Mouse (Mus musculus): Measurements from ENCODE around the gene Dmrta1. TPM values are rescaled to one million over a fixed set of nuclear protein-coding genes. Genes with fewer than 3 reads are reported as not detected.

Gene Dmrta1
- polyA plus RNA-seq (2015; fragmentation: Nextera tagmentation; extraction: Ambion mirVana), result 0.27 TPM in 1 of 2 replicates, not detected in the other

DNA sequence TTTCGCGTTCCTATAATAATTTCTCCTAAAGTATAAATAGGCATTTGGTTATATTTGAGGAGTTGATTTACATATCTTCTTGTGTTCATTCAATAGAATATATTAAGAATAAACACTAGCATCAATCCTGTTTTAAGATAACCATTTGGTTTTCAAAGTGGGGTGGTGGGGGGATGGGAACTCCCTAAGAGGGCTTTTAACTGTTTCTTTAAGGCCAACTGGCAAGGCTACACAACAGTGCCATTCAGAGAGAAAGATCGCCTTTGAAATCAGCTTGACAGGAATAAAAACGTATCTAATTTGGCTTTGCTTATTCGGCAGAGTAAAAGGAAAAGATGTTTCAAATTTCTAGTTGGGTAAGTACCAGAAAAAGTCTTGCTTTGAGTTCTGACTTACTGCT, at the start of gene Dmrta1:
Dmrta1 (plus strand) TSS at position 242 of the 400 bp plus-strand sequence.
- Histone ChIP-seq H3K36me3 (ENCODE audit: insufficient read depth, low read length) (no peaks in the 10 kb centered on the region), H3K4me2 (replicated peaks; ENCODE audit: low read depth, low read length) (no peak within 1 kb of the TSS), H3K4me3 (ENCODE audit: low read length) (no peak within 1 kb of the TSS), H3K27me3 (ENCODE audit: insufficient read depth, low read length) (no peaks in the 10 kb centered on the region), H3K27ac (ENCODE audit: low read length) (no peak within 1 kb of the TSS), H3K9me3 (ENCODE audit: low read length) (no peaks in the 10 kb centered on the region), H3K4me1 (ENCODE audit: insufficient read depth, low read length) (no peaks in the 10 kb centered on the region), H3K9ac (replicated peaks; ENCODE audit: low read length) (no peak within 1 kb of the TSS)
- 50% methylated on average over 5 of the region's 5 CpGs for WGBS
- no peak for ATAC-seq (ENCODE audit: low FRiP score, low TSS enrichment)

- Histone ChIP-seq H3K9ac (replicated peaks; ENCODE audit: low read length) (no peak overlapping the region), H3K4me3 (ENCODE audit: low read length) (no peak overlapping the region), H3K27ac (ENCODE audit: low read length) (no peak overlapping the region), H3K9me3 (ENCODE audit: low read length) (no peaks in the 10 kb centered on the region), H3K36me3 (ENCODE audit: insufficient read depth, low read length) (no peaks in the 10 kb centered on the region), H3K27me3 (ENCODE audit: insufficient read depth, low read length) (no peaks in the 10 kb centered on the region), H3K4me1 (ENCODE audit: insufficient read depth, low read length) (no peaks in the 10 kb centered on the region), H3K4me2 (replicated peaks; ENCODE audit: low read depth, low read length) (no peak overlapping the region)
- 73% methylated on average over 3 of the region's 3 CpGs for WGBS
- no peak for ATAC-seq (ENCODE audit: low FRiP score, low TSS enrichment)
Observed at GRCm38 (mm10) chr4:89630374-89631079, 48.7 kb upstream of the Dmrta1 start.

GRCm38 (mm10) chr4:89631560-89631959, 47.7 kb upstream of the Dmrta1 start:
- Histone ChIP-seq H3K4me3 (ENCODE audit: low read length) (no peak overlapping the region), H3K9me3 (ENCODE audit: low read length) (no peaks in the 10 kb centered on the region), H3K27ac (ENCODE audit: low read length) (no peak overlapping the region), H3K27me3 (ENCODE audit: insufficient read depth, low read length) (no peaks in the 10 kb centered on the region), H3K36me3 (ENCODE audit: insufficient read depth, low read length) (no peaks in the 10 kb centered on the region), H3K9ac (replicated peaks; ENCODE audit: low read length) (no peak overlapping the region), H3K4me1 (ENCODE audit: insufficient read depth, low read length) (no peaks in the 10 kb centered on the region), H3K4me2 (replicated peaks; ENCODE audit: low read depth, low read length) (no peak overlapping the region)
- ATAC-seq (ENCODE audit: low FRiP score, low TSS enrichment), result no peak
- WGBS, result 70% methylated on average over 6 of the region's 6 CpGs

GRCm38 (mm10) chr4:89638651-89639050, 40.6 kb upstream of the Dmrta1 start:
- Histone ChIP-seq H3K4me3 (ENCODE audit: low read length) (no peak overlapping the region), H3K4me1 (ENCODE audit: insufficient read depth, low read length) (no peaks in the 10 kb centered on the region), H3K4me2 (replicated peaks; ENCODE audit: low read depth, low read length) (no peak overlapping the region), H3K27ac (ENCODE audit: low read length) (no peak overlapping the region), H3K27me3 (ENCODE audit: insufficient read depth, low read length) (no peaks in the 10 kb centered on the region), H3K9ac (replicated peaks; ENCODE audit: low read length) (no peak overlapping the region), H3K9me3 (ENCODE audit: low read length) (no peaks in the 10 kb centered on the region), H3K36me3 (ENCODE audit: insufficient read depth, low read length) (no peaks in the 10 kb centered on the region)
- 54% methylated on average over 6 of the region's 6 CpGs for WGBS
- ATAC-seq (ENCODE audit: low FRiP score, low TSS enrichment), result no peak

DNA sequence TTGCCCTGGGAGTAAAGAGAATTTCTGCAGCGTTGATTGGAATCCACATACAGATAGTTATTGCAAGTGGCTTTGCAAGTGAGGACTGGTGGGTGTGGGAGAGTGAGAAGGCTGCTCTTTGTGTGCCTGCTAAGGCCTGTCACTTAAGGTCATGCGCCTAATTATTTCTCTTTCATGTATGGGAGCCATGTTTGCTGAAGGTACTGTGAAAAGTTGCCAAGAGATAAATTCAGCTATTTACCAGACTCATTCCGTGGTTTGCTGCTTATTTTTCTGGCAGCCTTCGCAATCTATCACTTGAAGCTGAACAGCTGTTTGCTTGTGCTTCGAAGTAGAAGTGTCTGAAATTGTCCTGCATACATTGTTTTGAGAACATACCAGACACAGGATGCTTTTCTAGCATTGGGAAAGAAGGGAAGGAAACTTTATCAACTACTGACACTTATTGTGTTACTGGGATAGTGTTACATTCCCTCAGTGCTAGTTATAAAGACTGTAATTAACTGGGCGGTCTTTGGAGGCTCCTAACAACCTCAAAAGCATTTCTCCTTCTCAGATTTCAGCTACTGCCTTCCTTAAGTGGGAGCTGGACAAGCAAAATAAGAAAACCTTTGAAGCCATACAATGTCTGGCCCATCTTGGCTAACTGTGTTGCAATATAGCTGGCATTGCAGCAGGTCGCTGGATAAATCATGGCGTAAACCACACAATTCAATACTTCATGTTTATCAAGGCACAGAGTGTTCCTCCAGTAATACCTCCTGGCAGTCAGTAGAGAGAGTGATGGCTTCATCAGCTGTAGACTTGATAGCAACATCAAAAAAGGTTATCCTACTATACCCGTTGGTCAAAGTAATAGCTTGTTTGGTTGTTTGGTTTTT, 34.8 kb upstream of the Dmrta1 start:
- H3K4me2 ChIP-seq (replicated peaks; ENCODE audit: low read depth, low read length), result no peak overlapping the region
- H3K4me1 ChIP-seq (ENCODE audit: insufficient read depth, low read length), result no peaks in the 10 kb centered on the region
- no peak overlapping the region for H3K9ac ChIP-seq (replicated peaks; ENCODE audit: low read length)
- WGBS, result 26% methylated on average over 9 of the region's 9 CpGs
- peak; percentile 89 for ATAC-seq (ENCODE audit: low FRiP score, low TSS enrichment)
- peak overlapping the region; percentile 13; the same call in 1 of the 2 replicates for H3K27ac ChIP-seq (ENCODE audit: low read length)
- H3K9me3 ChIP-seq (ENCODE audit: low read length), result no peaks in the 10 kb centered on the region
- H3K4me3 ChIP-seq (ENCODE audit: low read length), result no peak overlapping the region
- H3K27me3 ChIP-seq (ENCODE audit: insufficient read depth, low read length), result no peaks in the 10 kb centered on the region
- no peaks in the 10 kb centered on the region for H3K36me3 ChIP-seq (ENCODE audit: insufficient read depth, low read length)

DNA sequence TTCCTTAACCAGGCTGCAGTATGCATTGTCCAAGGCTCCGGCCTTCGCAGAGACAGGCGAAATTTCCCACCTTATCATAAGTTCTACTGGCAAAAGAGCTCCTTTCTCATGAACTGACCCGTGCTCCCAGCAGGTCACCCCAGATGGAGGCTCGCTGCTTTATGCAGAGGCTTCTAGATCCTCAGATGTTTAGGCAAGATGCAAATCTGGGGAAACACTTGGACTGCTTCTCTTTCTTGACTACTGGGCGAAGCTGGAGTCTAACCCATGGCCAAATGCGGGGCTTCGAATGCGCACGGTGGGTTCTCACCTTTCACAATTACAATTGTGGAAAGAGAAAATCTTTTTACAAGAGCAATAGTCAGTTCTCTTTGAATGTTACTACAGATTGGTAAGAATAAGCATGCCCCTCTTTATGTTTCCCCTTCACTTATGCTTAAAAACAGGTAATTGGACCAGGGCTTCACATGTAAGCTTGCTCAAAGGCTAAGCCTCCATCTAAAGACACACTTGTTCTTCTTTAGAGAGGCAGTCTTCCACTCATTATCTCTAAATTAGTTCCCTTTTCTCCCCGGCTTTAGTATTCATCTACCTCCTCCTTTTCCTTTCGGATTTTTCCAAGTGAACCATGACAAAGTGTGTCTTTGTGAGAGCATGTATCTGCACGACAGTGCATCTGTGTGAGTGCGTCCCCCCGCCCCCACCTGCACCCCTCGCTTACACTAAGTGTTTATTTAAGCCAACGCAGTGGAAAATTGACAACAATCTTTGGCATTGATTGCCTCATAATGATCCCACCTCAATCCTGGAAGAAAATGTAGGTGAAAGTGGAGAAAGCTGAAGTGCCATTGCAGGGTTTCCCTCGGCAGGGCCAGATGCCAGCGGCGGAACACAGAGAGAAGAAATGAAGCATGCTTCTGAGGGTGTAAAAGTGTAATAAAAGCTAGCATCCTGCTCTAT, 28.6 kb upstream of the Dmrta1 start:
- Histone ChIP-seq H3K4me2 (replicated peaks; ENCODE audit: low read depth, low read length) (no peak overlapping the region), H3K4me3 (ENCODE audit: low read length) (no peak overlapping the region), H3K36me3 (ENCODE audit: insufficient read depth, low read length) (no peaks in the 10 kb centered on the region), H3K9me3 (ENCODE audit: low read length) (no peaks in the 10 kb centered on the region), H3K27me3 (ENCODE audit: insufficient read depth, low read length) (no peaks in the 10 kb centered on the region), H3K9ac (replicated peaks; ENCODE audit: low read length) (no peak overlapping the region), H3K27ac (ENCODE audit: low read length) (no peak overlapping the region), H3K4me1 (ENCODE audit: insufficient read depth, low read length) (no peaks in the 10 kb centered on the region)
- WGBS, result 68% methylated on average over 20 of the region's 20 CpGs
- no peak for ATAC-seq (ENCODE audit: low FRiP score, low TSS enrichment)

GRCm38 (mm10) chr4:89651312-89651686, 27.9 kb upstream of the Dmrta1 start:
- no peaks in the 10 kb centered on the region for H3K9me3 ChIP-seq (ENCODE audit: low read length)
- no peak for ATAC-seq (ENCODE audit: low FRiP score, low TSS enrichment)
- WGBS, result 43% methylated on average over 2 of the region's 2 CpGs

DNA sequence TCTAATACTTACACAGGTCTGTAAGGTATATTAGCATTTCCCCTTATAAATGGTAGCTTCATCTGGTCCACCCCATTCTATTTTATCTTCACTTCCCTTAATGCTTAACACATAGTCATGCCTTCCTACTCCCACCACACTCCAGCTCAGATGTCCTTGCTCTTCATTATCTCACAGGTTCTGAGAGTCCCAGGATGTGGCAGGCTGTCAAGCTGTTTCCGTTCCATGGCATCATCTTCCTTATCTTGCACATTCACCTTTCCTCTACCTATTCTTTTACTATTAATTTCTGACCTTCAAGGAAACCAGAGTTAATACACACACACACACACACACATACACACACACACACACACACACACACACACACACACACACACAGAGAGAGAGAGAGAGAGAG, 27.5 kb upstream of the Dmrta1 start:
- H3K9ac ChIP-seq (replicated peaks; ENCODE audit: low read length), result no peak overlapping the region
- no peaks in the 10 kb centered on the region for H3K4me1 ChIP-seq (ENCODE audit: insufficient read depth, low read length)
- H3K4me3 ChIP-seq (ENCODE audit: low read length), result no peak overlapping the region
- no peak overlapping the region for H3K27ac ChIP-seq (ENCODE audit: low read length)
- no peak for ATAC-seq (ENCODE audit: low FRiP score, low TSS enrichment)
- no peak overlapping the region for H3K4me2 ChIP-seq (replicated peaks; ENCODE audit: low read depth, low read length)
- H3K9me3 ChIP-seq (ENCODE audit: low read length), result no peaks in the 10 kb centered on the region
- no peaks in the 10 kb centered on the region for H3K27me3 ChIP-seq (ENCODE audit: insufficient read depth, low read length)
- H3K36me3 ChIP-seq (ENCODE audit: insufficient read depth, low read length), result no peaks in the 10 kb centered on the region
- WGBS, result 85% methylated on average over 1 of the region's 1 CpGs

More at GRCm38 (mm10) chr4:89651312-89651686, 27.9 kb upstream of the Dmrta1 start:
- Histone ChIP-seq H3K4me1 (ENCODE audit: insufficient read depth, low read length) (no peaks in the 10 kb centered on the region), H3K4me2 (replicated peaks; ENCODE audit: low read depth, low read length) (no peak overlapping the region), H3K27me3 (ENCODE audit: insufficient read depth, low read length) (no peaks in the 10 kb centered on the region), H3K27ac (ENCODE audit: low read length) (no peak overlapping the region), H3K9ac (replicated peaks; ENCODE audit: low read length) (no peak overlapping the region), H3K4me3 (ENCODE audit: low read length) (no peak overlapping the region), H3K36me3 (ENCODE audit: insufficient read depth, low read length) (no peaks in the 10 kb centered on the region)

GRCm38 (mm10) chr4:89663406-89663805, 15.8 kb upstream of the Dmrta1 start:
- no peak overlapping the region for H3K9ac ChIP-seq (replicated peaks; ENCODE audit: low read length)
- WGBS, result 71% methylated on average over 2 of the region's 2 CpGs
- H3K36me3 ChIP-seq (ENCODE audit: insufficient read depth, low read length), result no peaks in the 10 kb centered on the region
- no peak for ATAC-seq (ENCODE audit: low FRiP score, low TSS enrichment)
- H3K4me2 ChIP-seq (replicated peaks; ENCODE audit: low read depth, low read length), result no peak overlapping the region
- H3K27me3 ChIP-seq (ENCODE audit: insufficient read depth, low read length), result no peaks in the 10 kb centered on the region
- H3K27ac ChIP-seq (ENCODE audit: low read length), result no peak overlapping the region
- H3K9me3 ChIP-seq (ENCODE audit: low read length), result no peaks in the 10 kb centered on the region
- no peaks in the 10 kb centered on the region for H3K4me1 ChIP-seq (ENCODE audit: insufficient read depth, low read length)
- no peak overlapping the region for H3K4me3 ChIP-seq (ENCODE audit: low read length)

All from kidney, embryonic 16.5 days (tissue).